Comparison of ENCODE assay signal across 8 mouse cellular contexts in the genomic region with DNA sequence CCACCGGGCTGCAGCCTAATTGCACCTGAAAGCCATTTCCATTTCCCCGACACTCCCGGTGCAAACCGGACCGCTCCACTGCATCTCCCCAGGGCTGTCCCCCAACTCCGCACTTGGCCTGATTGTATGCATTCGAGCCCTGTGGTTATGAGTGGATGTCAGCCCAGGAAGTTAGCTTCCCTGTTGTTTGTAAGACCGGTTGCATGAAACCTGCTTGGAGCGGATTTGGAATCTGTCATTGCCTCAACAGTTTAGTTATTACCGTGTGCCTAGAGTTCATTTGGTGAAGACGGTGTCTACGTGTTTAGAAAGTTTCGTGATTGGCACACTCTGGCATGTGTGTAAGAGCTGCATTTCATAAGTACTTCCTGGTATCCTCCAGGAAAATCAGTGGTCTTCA. TPM values are rescaled to one million over a fixed set of nuclear protein-coding genes. Genes with fewer than 3 reads are reported as not detected.
DNase-seq lines count a peak whose midpoint lies in the region; ATAC-seq and TF ChIP-seq lines count a peak whose summit lies in the region.

No protein-coding gene starts in this region.

- ATAC-seq in common myeloid progenitor, adult 5-6 weeks (replicated peaks; ENCODE audit: low read depth, poor library complexity, severe bottlenecking): 0 out of 2 replicates have a peak, but pooled peaks have one; percentile 6
- peak; percentile 16; the same call in 1 of the 2 replicates for ATAC-seq in hindbrain, embryonic 14.5 days (ENCODE audit: low FRiP score)

- H3K4me3 ChIP-seq in heart, adult 2 months: peak overlapping the region; percentile 75
- H3K4me3 ChIP-seq in C2C12 (ENCODE audit: insufficient read depth, poor library complexity, severe bottlenecking): peak overlapping the region; percentile 53
- peak overlapping the region; percentile 96 for H3K4me3 ChIP-seq in hindbrain, embryonic 14.5 days (replicated peaks; ENCODE audit: low read length)

- TF ChIP-seq POLR2A in heart, adult 2 months (IDR thresholded peaks at IDR 0.05; ENCODE audit: insufficient read depth, low read depth, low read length): no peak

- under 1% methylated on average over 13 of the region's 13 CpGs for WGBS in heart, adult 2 months
- under 1% methylated on average over 13 of the region's 13 CpGs for WGBS in hindbrain, embryonic 14.5 days

- no peaks in the 10 kb centered on the region for H3K79me3 ChIP-seq in C2C12 (ENCODE audit: low read depth)

- peak overlapping the region; percentile 96 for H3K4me2 ChIP-seq in hindbrain, embryonic 14.5 days (replicated peaks)

- TF ChIP-seq CTCF in heart, adult 2 months (IDR thresholded peaks at IDR 0.05): no peak
- TF ChIP-seq CTCF in C2C12 (IDR thresholded peaks at IDR 0.05; ENCODE audit: control insufficient read depth, insufficient read depth, insufficient read length): no peak

- H3K36me3 ChIP-seq in heart, adult 2 months (ENCODE audit: control insufficient read depth, insufficient read depth, low read length): peaks cover 2% of the 10 kb centered on the region; the same call in 1 of the 2 replicates
- peaks cover 25% of the 10 kb centered on the region for H3K36me3 ChIP-seq in C2C12 (ENCODE audit: control insufficient read depth, insufficient read depth)
- peaks cover 18% of the 10 kb centered on the region for H3K36me3 ChIP-seq in hindbrain, embryonic 14.5 days (replicated peaks; ENCODE audit: control insufficient read depth, insufficient read depth)

- intact Hi-C loops in heart, adult 2 months (cut with DNase I): no loop called here
- intact Hi-C loops in heart, postnatal 10 days (cut with DNase I): no loop called here

- peak overlapping the region; percentile 88 for H3K9ac ChIP-seq in heart, adult 2 months (ENCODE audit: low read depth, low read length)
- H3K9ac ChIP-seq in hindbrain, embryonic 14.5 days: peak overlapping the region; percentile 84

- H3K79me2 ChIP-seq in heart, adult 2 months (replicated peaks; ENCODE audit: control insufficient read depth, insufficient read depth, low read length): no peaks in the 10 kb centered on the region
- H3K79me2 ChIP-seq in C2C12 (ENCODE audit: control insufficient read depth, insufficient read depth): peaks cover 10% of the 10 kb centered on the region

- H3K27me3 ChIP-seq in heart, adult 2 months (ENCODE audit: control insufficient read depth, insufficient read depth, low read length): no peaks in the 10 kb centered on the region
- H3K27me3 ChIP-seq in C2C12 (ENCODE audit: control insufficient read depth, insufficient read depth, insufficient read length): no peaks in the 10 kb centered on the region
- H3K27me3 ChIP-seq in hindbrain, embryonic 14.5 days (ENCODE audit: control insufficient read depth, insufficient read depth, low read length): no peaks in the 10 kb centered on the region

- DNase-seq in heart, adult 2 months: no peak
- DNase-seq in heart, postnatal 10 days: no peak
- peak; percentile 46 for DNase-seq in hindbrain, embryonic 14.5 days (ENCODE audit: low spot score)
- DNase-seq in mesoderm, embryonic 11.5 days (ENCODE audit: low read depth, low spot score): peak; percentile 18
- no peak for DNase-seq in left cerebral cortex, adult 18-20 months (ENCODE audit: low spot score in 2 of 2)
- DNase-seq in layer of hippocampus, adult 9-10 months (ENCODE audit: low spot score): no peak

- H3K27ac ChIP-seq in heart, adult 2 months: peak overlapping the region; percentile 76
- H3K27ac ChIP-seq in hindbrain, embryonic 14.5 days: peak overlapping the region; percentile 80

- peaks cover 2% of the 10 kb centered on the region for H3K4me1 ChIP-seq in heart, adult 2 months (ENCODE audit: control insufficient read depth, insufficient read depth, low read length)
- peaks cover 25% of the 10 kb centered on the region for H3K4me1 ChIP-seq in hindbrain, embryonic 14.5 days (replicated peaks; ENCODE audit: control insufficient read depth, insufficient read depth, low read length)

- peak overlapping the region; percentile 92 for H3ac ChIP-seq in C2C12 (ENCODE audit: control insufficient read depth, insufficient read length, low read depth)

- no peaks in the 10 kb centered on the region for H3K9me3 ChIP-seq in hindbrain, embryonic 14.5 days (ENCODE audit: control insufficient read depth, low read length)

- no peak for TF ChIP-seq EP300 in heart, adult 2 months (IDR thresholded peaks at IDR 0.05; ENCODE audit: insufficient read depth, low read depth, low read length)

TF ChIP-seq in C2C12, 6 proteins besides CTCF, POLR2A, EP300 and RAD21:
- TF ChIP-seq USF1 (IDR thresholded peaks at IDR 0.05; ENCODE audit: low read depth): no peak
- TF ChIP-seq MAX (IDR thresholded peaks at IDR 0.05): no peak
- TF ChIP-seq CEBPB (IDR thresholded peaks at IDR 0.05; ENCODE audit: low read depth): no peak
- no peak for TF ChIP-seq MYOD1 (IDR thresholded peaks at IDR 0.05; ENCODE audit: control insufficient read depth, insufficient read length, low read depth)
- TF ChIP-seq FOSL1 (IDR thresholded peaks at IDR 0.05; ENCODE audit: insufficient read depth, low read length, poor library complexity, severe bottlenecking): no peak
- TF ChIP-seq MYOG (IDR thresholded peaks at IDR 0.05; ENCODE audit: control insufficient read depth, extremely low read depth, insufficient read length): no peak

RNA-seq across cellular contexts. Expression of a gene that starts 0.5 kb away (rescaled TPM):
- 10 to 100 TPM; 19.9 TPM for total RNA-seq in heart, adult 2 months (2021)
- 25.8 and 35.2 TPM in 2 replicates for polyA plus RNA-seq in heart, adult 2 months (2012; rRNA removed)
- total RNA-seq in heart, postnatal 10 days (2021): 10 to 100 TPM; 27.2 to 29.0 TPM
- 24.4 TPM for polyA plus RNA-seq in C2C12 (2012; fragmentation: generic; extraction: Trizol)
- 6.5 and 11.1 TPM in 2 replicates for total RNA-seq in common myeloid progenitor, adult 5-6 weeks (2017)
- 47.5 and 51.7 TPM in 2 replicates for polyA plus RNA-seq in hindbrain, embryonic 14.5 days (2014; fragmentation: Nextera tagmentation; extraction: Ambion mirVana)
- total RNA-seq in left cerebral cortex, adult 18-20 months (2021): 10 to 100 TPM; 28.6 to 30.2 TPM

RNA-seq across cellular contexts. Expression of a gene that starts 4.9 kb away (rescaled TPM):
- 10 to 100 TPM in 1 of 2 experiments, 1 to 10 TPM in 1; 8.7 to 10.3 TPM for total RNA-seq in heart, adult 2 months (2021)
- 6.4 and 11.4 TPM in 2 replicates for polyA plus RNA-seq in heart, adult 2 months (2012; rRNA removed)
- total RNA-seq in heart, postnatal 10 days (2021): 10 to 100 TPM; 12.1 to 13.9 TPM
- 13.7 TPM for polyA plus RNA-seq in C2C12 (2012; fragmentation: generic; extraction: Trizol)
- 12.1 and 14.5 TPM in 2 replicates for total RNA-seq in common myeloid progenitor, adult 5-6 weeks (2017)
- polyA plus RNA-seq in hindbrain, embryonic 14.5 days (2014; fragmentation: Nextera tagmentation; extraction: Ambion mirVana): 15.8 and 18.5 TPM in 2 replicates
- 1 to 10 TPM; 7.9 to 9.1 TPM for total RNA-seq in left cerebral cortex, adult 18-20 months (2021)

Comparison
In these comparisons a context has a peak if more than half of its experiments do, and no peak if none do; other contexts are left out.
1. DNase-seq: peak in hindbrain, embryonic 14.5 days (single experiment) and mesoderm, embryonic 11.5 days (single experiment); none in heart, adult 2 months (0 of 2), heart, postnatal 10 days (0 of 2), left cerebral cortex, adult 18-20 months (0 of 2) and layer of hippocampus, adult 9-10 months (single experiment).
2. Peak in every context shown above with its lines, with median percentiles within 50 percentile points of each other: H3K4me3 ChIP-seq.